Mouse (Mus musculus) cortical plate, adult 2 months (tissue): ENCODE results near the gene Gm42688.

Experiments used
- CTCF ChIP-seq: fragments of 200-500 bp; IDR thresholded peaks from 2 replicates; pipeline ENCODE4 v1.5.1; 2011; ENCODE audit warnings: mild to moderate bottlenecking, control low read depth, low read length; ENCODE audit not compliant: insufficient read depth; ENCODE audit errors: extremely low read depth
- POLR2A ChIP-seq: fragments of 200-500 bp; IDR thresholded peaks from 2 replicates; pipeline ENCODE4 v1.6.1; 2011; ENCODE audit warnings: mild to moderate bottlenecking, low read length, control low read depth; ENCODE audit not compliant: insufficient read depth; ENCODE audit errors: extremely low read depth

DNA sequence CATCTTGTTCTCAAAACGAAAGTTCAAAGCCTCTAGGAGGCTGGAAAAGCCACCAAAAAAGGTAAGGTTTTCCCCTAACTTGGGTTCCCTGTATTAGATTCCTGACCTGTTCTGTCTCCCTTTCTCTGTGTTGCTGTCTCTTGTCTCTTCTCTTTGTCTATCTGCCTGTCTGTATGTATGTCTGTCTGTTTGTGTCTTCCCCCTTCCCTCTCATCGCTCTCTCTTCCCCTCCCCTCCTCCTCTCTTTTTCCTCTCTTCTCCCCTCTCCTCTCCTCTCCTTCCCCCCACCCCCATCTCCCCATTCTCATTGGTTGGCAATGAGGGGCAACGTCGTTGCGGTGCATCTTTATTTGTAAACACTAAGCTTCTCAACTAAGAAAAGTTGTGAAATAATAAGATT is 23.9 kb downstream of the Gm42688 start, which contains the start of gene Ino80b:
- TF ChIP-seq POLR2A: no peak
- no peak for TF ChIP-seq CTCF
